Mouse (Mus musculus): ENCODE data around the gene Lipt1.

The Lipt1 gene

DNA sequence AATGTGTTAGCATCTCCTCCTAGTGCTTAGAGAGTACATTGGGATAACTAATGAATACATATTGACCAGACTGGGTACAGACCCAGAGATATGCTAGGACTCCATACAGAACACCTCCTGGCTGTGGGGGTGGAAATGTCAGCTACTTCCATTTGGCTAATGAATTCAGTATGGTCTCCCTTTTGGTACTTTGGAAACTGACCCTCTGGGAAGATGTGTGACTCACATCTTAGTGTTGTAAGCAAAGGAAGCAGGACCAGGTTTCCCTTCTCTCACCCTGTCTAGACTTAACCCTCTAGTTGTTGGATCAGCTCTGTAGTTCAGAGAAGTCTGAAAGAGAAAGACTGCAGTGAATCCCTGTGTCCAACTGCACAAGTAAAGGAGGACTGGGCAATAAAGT is 23.1 kb downstream of the Lipt1 start:
- CTCF ChIA-PET = no interaction called here

DNA sequence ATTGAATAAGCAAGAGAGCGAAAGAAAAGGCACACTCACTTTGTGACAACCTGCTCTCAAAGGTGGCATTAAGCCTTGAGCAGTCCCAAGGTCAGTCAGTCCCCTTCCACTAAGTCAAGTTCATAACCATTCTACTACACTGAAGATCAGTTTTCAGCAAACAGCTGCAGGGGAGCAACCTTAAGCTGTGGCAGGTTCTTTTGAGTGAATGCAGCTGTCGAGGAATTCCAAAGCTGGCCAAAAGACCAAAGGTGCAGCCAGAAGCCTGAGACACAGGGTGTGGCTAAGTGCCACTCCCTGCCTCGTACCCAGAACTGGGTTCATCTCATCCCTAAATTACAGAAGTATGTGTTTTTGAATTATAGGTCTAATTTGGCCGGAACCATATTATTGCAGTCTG is 28.3 kb downstream of the Lipt1 start:
- CTCF ChIA-PET = interaction anchor here (0.6 kb wide), 1 partner anchor 86 kb away, joined by 3 read pairs; no protein-coding TSS in a partner anchor

DNA sequence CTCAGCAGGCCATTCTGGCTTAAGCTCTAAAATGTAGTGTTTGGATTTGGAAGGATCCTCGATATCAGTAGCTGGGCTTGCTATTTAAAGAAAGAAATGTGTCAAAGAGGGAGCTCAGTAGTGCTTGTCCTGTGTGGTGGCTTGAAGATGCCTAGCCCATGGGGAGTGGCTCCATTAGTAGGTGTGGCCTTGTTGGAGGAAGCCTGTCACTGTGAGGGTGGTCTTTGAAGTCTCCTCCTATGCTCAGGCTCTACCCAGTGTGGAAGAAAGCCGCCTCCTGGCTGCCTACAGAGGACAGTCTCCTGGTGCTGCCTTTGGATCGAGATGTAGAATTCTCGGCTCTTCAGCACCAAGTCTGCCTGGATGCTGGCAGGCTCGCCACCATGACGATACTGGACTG is 28.8 kb downstream of the Lipt1 start:
- CTCF ChIA-PET = no interaction called here

- CTCF ChIA-PET = interaction anchor here (0.6 kb wide), 1 partner anchor 230 kb away, joined by 3 read pairs; no protein-coding TSS in a partner anchor
Observed at GRCm38 (mm10) chr1:37903178-37903577, 31.6 kb downstream of the Lipt1 start.

DNA sequence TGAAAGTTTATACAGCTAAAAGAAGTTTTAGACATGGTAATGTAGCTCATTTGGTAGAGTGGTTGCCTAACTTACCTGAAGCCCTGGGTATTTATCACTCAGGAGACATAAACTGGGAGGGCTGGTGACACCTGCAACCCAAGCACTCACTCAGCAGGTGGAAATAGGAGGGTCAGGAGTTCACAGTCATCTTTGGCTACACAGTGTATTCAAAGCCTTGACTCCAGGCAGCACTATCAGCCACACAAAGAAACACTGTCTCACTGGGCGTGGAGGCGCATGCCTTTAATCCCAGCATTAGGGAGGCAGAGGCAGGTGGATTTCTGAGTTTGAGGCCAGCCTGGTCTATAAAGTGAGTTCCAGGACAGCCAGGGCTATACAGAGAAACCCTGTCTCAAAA is 41.2 kb downstream of the Lipt1 start:
- CTCF ChIA-PET = interaction anchor here (0.6 kb wide), 1 partner anchor 482 kb away, joined by 3 read pairs; no protein-coding TSS in a partner anchor

DNA sequence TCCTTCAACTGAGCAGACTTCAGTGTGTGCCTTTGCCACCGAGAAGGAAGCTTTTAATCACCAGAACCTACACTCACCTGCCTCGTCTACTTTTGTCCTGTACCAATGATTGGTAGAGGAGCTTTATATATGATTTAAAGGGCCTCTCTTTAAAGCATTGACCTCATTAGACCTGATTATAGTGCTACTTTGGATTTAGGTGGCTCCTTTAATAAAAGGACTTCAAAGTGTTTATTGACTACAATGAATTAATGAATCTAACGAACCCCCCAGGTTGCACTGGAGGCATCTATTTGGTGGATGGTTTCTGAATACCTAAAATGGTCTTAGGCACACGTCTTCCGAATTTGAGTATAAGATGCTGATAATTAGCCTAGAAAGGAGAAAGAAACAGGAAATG is 44.9 kb downstream of the Lipt1 start, which contains the start of gene Lyg2:
Gene Lyg2, minus strand, starts transcription at position 101 of the 400 bp plus-strand sequence.
- CTCF ChIA-PET = no interaction called here

DNA sequence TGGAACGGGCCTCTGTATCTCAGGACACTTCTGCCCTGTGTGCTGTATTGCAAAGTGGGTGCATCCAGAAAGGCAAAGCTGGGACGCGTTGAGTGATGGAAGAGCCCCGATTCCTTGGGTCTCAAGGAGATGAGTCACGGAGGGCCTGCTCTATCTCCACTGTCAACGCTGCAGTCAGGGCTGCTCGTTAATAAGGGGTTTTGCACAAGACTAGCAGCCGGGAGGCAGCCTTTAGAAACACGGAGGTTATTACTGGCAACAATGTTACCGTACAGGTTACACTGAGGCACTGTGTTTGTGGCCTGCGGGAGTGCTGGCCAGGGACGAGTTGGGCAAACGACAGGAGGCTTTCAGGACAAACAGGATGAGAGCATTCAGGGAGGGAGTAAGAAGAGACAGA is 46.1 kb downstream of the Lipt1 start:
- CTCF ChIA-PET = interaction anchor here (0.6 kb wide), 1 partner anchor 82 kb away, joined by 4 read pairs; no protein-coding TSS in a partner anchor

DNA sequence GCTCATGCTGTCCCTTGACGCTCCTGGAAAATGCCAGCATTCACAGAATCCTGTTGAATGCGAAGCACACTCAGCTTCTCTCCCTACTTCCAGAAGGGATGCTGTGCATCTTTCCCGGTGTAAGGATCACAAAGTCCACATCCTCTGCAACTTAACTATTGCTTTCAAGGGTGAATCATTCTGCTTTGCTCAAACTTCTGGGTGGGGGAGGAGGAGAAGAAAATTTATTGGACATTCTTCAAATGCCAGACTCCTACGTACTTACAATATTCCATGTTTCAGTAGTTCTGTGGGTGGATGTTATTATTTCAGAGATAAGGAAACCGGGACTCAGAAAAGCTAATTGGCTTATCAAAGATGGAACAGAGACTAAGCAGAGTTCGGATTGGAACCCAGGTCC is 46.6 kb downstream of the Lipt1 start:
- CTCF ChIA-PET = no interaction called here

DNA sequence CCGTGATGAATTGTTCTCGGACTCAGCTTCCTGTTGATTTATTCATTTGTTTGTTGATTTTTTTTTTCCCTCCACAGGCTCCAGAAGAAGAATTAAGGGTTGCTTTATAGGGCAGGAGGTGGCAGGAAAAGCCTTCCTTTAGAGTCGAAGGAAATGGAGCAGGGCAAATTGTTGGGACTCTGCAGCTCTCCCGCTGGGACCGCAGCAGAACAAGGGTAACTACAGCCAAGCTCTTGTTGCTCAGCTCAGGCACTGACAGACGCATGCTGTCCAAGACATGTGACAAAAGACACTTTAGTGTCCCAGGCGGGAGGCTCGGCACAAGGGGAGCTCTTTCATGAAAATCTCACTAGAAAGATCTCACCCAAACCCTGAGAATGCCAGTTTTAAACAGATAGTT is 51.0 kb downstream of the Lipt1 start:
- CTCF ChIA-PET = no interaction called here

Data from spleen, embryonic (tissue).